Mouse (Mus musculus): ENCODE data around the gene Ss18l1. TPM values are rescaled to one million over a fixed set of nuclear protein-coding genes. Genes with fewer than 3 reads are reported as not detected.

Ss18l1 gene
- total RNA-seq (2021) = 10 to 100 TPM; 34.8 to 36.0 TPM

DNA sequence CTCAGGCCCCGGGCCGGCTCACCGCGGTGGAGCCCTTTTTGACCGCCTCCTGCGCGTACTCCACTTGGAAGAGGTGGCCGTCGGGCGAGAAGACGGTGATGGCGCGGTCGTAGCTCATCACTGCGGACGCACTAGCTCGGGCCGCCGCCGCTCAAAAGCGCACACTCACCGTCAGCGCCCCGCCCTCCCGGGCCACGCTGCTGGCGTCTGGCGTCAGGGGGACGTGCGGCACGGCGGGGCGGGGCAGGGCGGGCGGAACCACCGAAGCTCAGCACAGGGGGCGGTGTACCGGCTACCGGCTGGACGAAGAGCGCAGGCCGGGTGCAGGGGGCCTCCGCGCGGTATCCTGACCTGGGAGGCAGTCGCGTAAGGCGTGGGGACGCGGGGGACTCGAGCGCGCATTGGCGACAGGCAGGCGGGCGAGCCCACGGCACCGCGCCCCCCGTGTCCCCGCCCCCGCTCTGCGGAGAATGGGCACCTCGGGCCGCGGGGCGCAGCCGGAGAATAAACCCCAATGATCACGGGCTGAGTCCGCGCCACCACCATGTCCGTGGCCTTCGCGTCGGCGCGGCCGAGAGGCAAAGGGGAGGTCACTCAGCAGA, at the start of gene Ss18l1, which contains the start of gene Psma7:
Gene Ss18l1, plus strand, starts transcription at position 254 of the 602 bp plus-strand sequence.
Gene Psma7, minus strand, starts transcription at position 178 of the 602 bp plus-strand sequence.
- peak; percentile 91 for DNase-seq (ENCODE audit: low spot score in 2 of 2)
- intact Hi-C loops (cut with DNase I) = loop anchor here (1.0 to 2.0 kb wide), 2 partner anchors 18 to 126 kb away; partner anchors contain the start of gene Lsm14b

- intact Hi-C loops (cut with DNase I) = no loop called here
- DNase-seq (ENCODE audit: low spot score in 2 of 2) = no peak
Measured at GRCm38 (mm10) chr2:179993071-179993470, 49.2 kb upstream of the Ss18l1 start.

- intact Hi-C loops (cut with DNase I) = no loop called here
- no peak for DNase-seq (ENCODE audit: low spot score in 2 of 2)
Measured at GRCm38 (mm10) chr2:179998431-179998830, 43.9 kb upstream of the Ss18l1 start.

- intact Hi-C loops (cut with DNase I) = no loop called here
- DNase-seq (ENCODE audit: low spot score in 2 of 2) = no peak
Measured at GRCm38 (mm10) chr2:180001635-180002034, 40.7 kb upstream of the Ss18l1 start.

DNA sequence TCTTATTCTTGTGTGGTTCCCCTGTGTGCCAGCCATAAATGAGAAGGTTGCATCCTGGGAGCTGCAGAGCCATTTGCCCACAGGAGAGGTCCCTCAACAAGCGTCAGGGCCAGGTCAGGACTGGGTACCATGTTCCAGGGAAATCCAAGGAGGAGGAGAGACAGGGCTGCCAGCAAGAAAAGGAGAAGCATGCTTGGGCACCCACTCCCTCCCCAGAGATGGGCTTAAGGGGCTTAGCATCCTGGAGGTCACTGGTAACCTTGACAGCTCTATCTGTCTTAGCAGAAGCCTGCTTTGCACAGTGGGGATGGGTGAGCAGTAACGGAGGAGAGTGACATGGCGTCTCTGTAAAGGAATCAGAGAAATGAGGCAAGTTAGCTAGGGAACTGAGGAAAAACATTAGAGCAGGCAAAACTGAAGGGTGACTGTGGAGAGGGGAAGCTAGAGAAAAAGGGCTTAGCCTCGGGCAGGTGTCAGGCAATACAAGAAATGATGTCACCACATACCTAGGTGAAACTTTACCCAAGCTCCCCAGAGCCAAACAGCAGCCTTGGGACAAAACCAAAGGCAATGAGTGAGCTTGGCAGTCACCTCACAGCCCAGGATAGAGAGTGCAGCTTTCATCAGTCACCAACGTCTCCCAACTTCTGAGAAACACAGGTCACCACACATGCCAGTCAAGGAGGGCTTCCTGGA, 36.5 kb upstream of the Ss18l1 start:
- DNase-seq (ENCODE audit: low spot score in 2 of 2) = no peak
- intact Hi-C loops (cut with DNase I) = no loop called here

- no peak for DNase-seq (ENCODE audit: low spot score in 2 of 2)
- intact Hi-C loops (cut with DNase I) = no loop called here
Measured at GRCm38 (mm10) chr2:180006352-180007017, 35.8 kb upstream of the Ss18l1 start.

DNA sequence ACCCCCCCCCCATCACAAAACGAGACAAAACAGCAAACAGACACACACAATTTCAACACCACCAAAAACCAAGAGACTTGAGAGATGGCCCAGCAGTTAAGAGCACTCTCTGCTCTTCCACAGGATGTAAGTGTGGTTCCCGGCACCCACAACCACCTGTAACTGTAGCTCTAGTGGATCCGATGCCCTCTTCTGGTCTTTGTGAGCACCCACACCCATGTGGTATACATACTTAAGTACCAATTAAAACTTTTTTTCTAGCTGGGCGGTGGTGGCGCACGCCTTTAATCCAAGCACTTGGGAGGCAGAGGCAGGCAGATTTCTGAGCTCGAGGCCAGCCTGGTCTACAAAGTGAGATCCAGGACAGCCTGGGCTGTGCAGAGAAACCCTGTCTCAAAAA, 31.6 kb upstream of the Ss18l1 start:
- intact Hi-C loops (cut with DNase I) = no loop called here
- DNase-seq (ENCODE audit: low spot score in 2 of 2) = no peak

DNA sequence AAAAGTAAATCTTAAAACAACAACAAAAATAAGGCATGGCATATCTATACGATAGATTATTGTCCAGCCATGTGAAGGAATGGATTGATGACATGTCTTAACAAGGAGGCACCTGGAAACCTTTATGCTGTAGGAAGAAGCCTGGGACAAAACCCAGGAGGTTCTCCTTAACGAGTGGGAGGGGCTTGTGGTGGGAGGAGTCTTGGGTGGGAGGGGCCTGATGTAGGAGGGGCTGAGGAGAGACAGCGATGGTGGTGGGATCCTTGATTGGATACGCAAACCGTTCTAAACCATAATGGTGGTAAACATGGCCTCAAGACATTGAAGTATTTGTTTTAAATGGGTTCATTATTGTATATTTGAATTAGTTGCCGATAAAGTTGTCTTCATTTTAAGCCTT, 30.9 kb upstream of the Ss18l1 start:
- no peak for DNase-seq (ENCODE audit: low spot score in 2 of 2)
- intact Hi-C loops (cut with DNase I) = no loop called here

- intact Hi-C loops (cut with DNase I) = no loop called here
- no peak for DNase-seq (ENCODE audit: low spot score in 2 of 2)
Measured at GRCm38 (mm10) chr2:180013686-180014085, 28.6 kb upstream of the Ss18l1 start.

DNA sequence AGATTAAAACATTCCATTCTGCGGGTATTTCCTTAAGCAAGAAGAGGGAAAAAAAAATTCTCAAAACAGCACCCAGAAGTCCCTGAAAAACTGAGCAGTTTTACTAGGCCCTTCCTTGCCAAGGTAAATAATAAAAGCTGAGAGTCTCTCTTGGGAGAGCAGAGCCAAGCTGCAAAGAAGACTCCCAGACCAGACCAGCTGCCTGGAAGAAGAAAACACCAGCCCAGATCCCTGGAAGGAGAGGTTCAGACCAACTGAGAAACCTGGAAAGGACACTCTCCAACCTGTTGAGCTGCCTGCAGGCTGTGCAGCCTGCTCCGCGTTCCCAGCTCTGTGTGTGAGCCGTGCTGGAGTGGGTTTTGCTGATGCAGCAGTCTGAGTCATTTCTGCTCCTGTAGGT, 24.7 kb upstream of the Ss18l1 start:
- intact Hi-C loops (cut with DNase I) = no loop called here

GRCm38 (mm10) chr2:180018573-180018972, 23.7 kb upstream of the Ss18l1 start:
- DNase-seq (ENCODE audit: low spot score in 2 of 2) = no peak

More for the DNA sequence above, 24.7 kb upstream of the Ss18l1 start:
- no peak for DNase-seq (ENCODE audit: low spot score in 2 of 2)

DNA sequence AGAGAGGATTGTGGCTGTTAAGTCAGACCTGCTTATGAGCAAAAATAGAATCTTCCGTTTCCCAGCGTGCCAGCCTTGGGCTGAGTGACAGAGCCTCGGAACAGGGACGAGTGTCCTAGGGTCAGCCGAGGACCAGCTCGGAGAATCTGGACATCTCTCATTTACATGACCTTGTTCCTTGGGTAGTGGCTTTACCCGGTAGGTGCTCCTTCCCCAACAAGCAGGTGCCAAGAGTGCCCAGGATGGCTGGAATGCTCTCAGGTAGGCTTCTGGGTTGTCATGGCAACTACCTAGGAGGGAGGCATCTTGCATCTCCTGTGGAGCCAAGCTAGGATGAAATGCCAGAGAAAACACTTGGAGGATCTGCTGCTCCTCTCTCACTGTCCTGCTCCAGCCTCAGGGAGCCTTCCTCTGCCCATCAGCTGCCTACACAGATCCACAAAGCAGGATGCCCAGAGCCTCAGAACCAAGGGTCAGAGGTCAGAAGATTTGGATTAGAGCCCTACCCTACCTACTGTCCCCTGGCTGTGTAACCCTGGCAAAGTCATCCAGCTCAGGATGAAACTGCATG, 22.1 kb upstream of the Ss18l1 start:
- intact Hi-C loops (cut with DNase I) = no loop called here

More at GRCm38 (mm10) chr2:180018573-180018972, 23.7 kb upstream of the Ss18l1 start:
- intact Hi-C loops (cut with DNase I) = no loop called here

GRCm38 (mm10) chr2:180020919-180021318, 21.4 kb upstream of the Ss18l1 start:
- intact Hi-C loops (cut with DNase I) = no loop called here
- no peak for DNase-seq (ENCODE audit: low spot score in 2 of 2)

More for the DNA sequence above, 22.1 kb upstream of the Ss18l1 start:
- DNase-seq (ENCODE audit: low spot score in 2 of 2) = peak; percentile 40 to 46

DNA sequence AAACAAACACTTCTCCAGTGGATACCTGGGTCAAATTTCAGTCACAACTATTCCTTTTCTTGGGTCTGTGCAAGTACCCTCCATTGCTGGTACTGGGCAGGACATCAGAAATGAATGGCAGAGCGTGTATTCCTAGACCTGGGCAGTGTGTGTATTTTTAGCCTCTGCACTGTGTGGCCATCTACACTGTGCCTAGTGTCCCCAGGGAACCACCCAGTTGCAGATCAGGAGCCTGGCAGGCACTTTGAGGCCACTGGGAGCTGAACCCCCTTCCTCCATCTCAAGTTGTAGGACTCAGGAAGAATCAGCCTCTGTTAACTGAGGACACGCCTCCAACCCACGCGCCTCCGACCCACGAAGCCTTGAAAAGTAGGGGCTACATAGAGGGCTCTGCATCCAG, 19.6 kb upstream of the Ss18l1 start:
- no peak for DNase-seq (ENCODE audit: low spot score in 2 of 2)
- intact Hi-C loops (cut with DNase I) = no loop called here

DNA sequence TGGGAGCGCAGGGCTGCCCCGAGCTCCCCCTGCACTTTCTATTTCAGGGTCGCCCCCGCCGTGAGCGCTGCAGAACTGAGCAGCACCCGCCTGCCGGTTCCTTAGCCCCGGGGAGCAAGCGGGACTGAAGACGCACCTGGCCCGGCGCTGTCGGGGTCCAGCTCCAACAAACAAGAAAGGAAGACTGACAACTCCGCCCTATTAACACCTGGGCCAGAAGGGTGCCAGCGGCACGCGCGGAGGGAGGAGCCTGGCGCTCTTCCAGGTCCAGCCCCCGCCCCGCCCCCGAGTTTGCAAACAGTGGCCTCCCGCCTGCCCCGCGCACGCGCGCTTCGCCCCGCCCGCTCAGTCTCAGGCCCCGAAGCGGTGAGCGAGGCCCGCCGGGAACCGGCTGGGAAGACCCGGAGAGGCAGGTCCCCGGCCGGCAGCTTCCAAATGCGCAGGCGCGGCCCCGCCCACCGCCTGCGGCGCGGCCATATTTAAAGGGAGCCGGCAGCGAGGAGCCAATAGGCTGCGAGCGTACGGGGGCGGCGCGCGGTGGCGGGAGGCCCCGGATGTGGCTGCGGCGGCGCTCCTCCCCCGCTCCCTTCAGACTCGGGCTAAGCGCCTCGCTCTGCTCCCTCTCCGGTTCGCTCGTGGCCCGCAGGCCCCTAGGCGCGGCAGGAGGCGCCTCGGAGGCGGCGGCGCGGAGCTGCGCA, 17.8 kb upstream of the Ss18l1 start, which contains the start of gene Lsm14b:
Gene Lsm14b, plus strand, starts transcription at position 587 of the 698 bp plus-strand sequence.
- intact Hi-C loops (cut with DNase I) = loop anchor here (1.0 to 5.0 kb wide), 3 partner anchors 18 to 102 kb away; partner anchors contain the start of genes Psma7, Ss18l1 and Taf4
- peak; percentile 98 to 99 for DNase-seq (ENCODE audit: low spot score in 2 of 2)

DNA sequence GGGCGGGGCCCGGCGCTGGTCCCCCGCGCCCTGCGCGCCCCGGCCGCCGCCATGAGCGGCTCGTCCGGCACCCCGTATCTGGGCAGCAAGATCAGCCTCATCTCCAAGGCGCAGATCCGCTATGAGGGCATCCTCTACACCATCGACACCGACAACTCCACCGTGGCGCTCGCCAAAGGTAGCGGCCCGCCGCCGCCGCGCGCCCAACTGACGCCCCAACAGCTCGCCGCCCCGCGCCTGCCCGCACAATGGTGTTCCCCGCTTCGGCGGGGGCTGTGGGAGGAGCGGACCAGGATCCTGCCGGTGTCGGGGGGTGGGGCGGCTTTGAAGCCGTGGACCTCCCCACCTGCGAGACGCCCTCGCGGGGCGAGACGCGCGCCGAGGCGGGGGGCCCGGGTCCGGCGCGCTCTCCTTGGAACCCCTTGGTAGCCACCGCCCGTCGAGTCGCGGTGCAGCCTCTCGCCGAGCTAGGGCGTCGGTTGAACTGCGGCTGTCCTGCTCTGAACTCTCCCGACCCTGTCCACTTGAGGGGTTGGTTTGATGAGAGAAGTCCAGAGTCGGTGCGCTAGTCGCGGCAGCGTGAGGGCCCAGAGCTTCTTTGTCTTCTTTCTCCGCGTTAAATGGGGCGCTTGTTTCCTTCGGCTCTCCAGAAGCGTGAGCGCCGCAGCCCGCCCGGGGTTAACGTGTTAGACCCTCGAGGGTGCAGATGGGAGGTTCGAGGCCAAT, 17.0 kb upstream of the Ss18l1 start:
- intact Hi-C loops (cut with DNase I) = loop anchor here (5.0 kb wide), 1 partner anchor 103 kb away; no protein-coding TSS in a partner anchor
- DNase-seq (ENCODE audit: low spot score in 2 of 2) = peak in 1 of 2 experiments; percentile 31

DNA sequence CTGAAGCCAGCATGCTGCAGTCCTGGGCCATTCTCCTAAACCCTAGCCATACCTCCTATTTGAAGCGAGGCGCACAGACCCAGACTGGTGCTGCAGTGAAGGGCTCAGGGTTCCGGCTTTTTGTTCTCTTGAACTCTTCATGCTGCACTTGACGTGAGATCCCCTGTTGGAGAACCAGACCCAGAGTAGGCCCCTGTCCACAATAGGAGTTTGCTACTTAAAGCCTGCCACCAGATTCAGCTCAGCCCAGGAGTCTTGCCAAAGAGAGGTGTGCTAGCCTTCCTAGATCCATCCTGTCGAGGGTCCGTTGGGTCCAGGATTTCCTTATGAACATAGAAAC, 16.5 kb upstream of the Ss18l1 start:
- no peak for DNase-seq (ENCODE audit: low spot score in 2 of 2)
- intact Hi-C loops (cut with DNase I) = loop anchor here (5.0 kb wide), 1 partner anchor 104 kb away; no protein-coding TSS in a partner anchor

GRCm38 (mm10) chr2:180027768-180028167, 14.5 kb upstream of the Ss18l1 start:
- intact Hi-C loops (cut with DNase I) = loop anchor here (5.0 kb wide), 1 partner anchor 105 kb away; no protein-coding TSS in a partner anchor

DNA sequence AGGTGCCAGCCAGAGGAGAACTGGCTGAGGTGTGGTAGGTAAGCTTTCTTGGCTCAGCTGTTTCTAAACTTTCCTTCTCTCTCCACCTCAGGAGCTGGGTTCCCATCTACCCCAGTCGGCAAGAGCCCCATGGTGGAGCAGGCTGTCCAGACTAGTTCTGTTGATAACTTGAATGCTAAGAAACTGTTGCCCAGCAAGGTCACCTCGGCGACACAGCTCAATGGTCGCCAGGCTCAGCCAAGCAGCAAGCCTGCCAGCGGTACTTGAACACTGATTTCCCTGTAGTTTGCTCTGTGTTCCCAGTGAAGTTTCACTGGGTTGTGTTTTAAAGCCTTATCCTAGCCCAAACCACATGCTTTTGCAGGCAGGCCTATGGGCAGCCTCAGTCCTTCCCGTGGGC, 11.0 kb upstream of the Ss18l1 start:
- intact Hi-C loops (cut with DNase I) = no loop called here
- DNase-seq (ENCODE audit: low spot score in 2 of 2) = no peak

More at GRCm38 (mm10) chr2:180027768-180028167, 14.5 kb upstream of the Ss18l1 start:
- DNase-seq (ENCODE audit: low spot score in 2 of 2) = no peak

Data from left cerebral cortex, postnatal 25 days (tissue).